Mouse (Mus musculus): ENCODE data around the gene Hexim2. TPM values are rescaled to one million over a fixed set of nuclear protein-coding genes. Genes with fewer than 3 reads are reported as not detected.
A peak's percentile ranks its signal among the peaks of the same experiment; 100 is the strongest.

Gene Hexim2
- polyA plus RNA-seq, 1 experiment from 2014 or later, result 3.4 TPM

- Histone ChIP-seq H3K4me1 (ENCODE audit: insufficient read depth) (peaks cover 21% of the 10 kb centered on the region), H3K4me3 (ENCODE audit: low read depth, low read length) (peak overlapping the region; percentile 63), H3K9me3 (ENCODE audit: low read length) (no peaks in the 10 kb centered on the region), H3K9ac (replicated peaks) (peak overlapping the region; percentile 78), H3K4me2 (ENCODE audit: low read depth, low read length) (peak overlapping the region; percentile 74), H3K27me3 (ENCODE audit: insufficient read depth, low read length) (peaks cover 28% of the 10 kb centered on the region), H3K36me3 (replicated peaks; ENCODE audit: insufficient read depth, low read length) (no peaks in the 10 kb centered on the region), H3K27ac (ENCODE audit: low read depth) (peak overlapping the region; percentile 59)
- 40% methylated on average over 6 of the region's 6 CpGs for WGBS (ENCODE audit: insufficient replicate concordance)
- DNase-seq, result no peak
- TF ChIP-seq EP300 (IDR thresholded peaks at IDR 0.05; ENCODE audit: low read depth) (no peak), CTCF (IDR thresholded peaks at IDR 0.05; ENCODE audit: low read depth) (no peak)
- no peak for ATAC-seq
These were observed 40.3 kb downstream of the Hexim2 start for GRCm38 (mm10) chr11:103172392-103173040.

- Histone ChIP-seq H3K4me1 (ENCODE audit: insufficient read depth) (peaks cover 21% of the 10 kb centered on the region), H3K9ac (replicated peaks) (no peak overlapping the region), H3K27ac (ENCODE audit: low read depth) (peak overlapping the region; percentile 84; the same call in 1 of the 2 replicates), H3K9me3 (ENCODE audit: low read length) (no peaks in the 10 kb centered on the region), H3K4me3 (ENCODE audit: low read depth, low read length) (peak overlapping the region; percentile 63), H3K27me3 (ENCODE audit: insufficient read depth, low read length) (peaks cover 28% of the 10 kb centered on the region), H3K4me2 (ENCODE audit: low read depth, low read length) (peak overlapping the region; percentile 74), H3K36me3 (replicated peaks; ENCODE audit: insufficient read depth, low read length) (no peaks in the 10 kb centered on the region)
- DNase-seq, result no peak
- ATAC-seq, result no peak
- WGBS (ENCODE audit: insufficient replicate concordance), result 64% methylated on average over 7 of the region's 7 CpGs
- no peak for TF ChIP-seq EP300 (IDR thresholded peaks at IDR 0.05; ENCODE audit: low read depth)
- no peak for TF ChIP-seq CTCF (IDR thresholded peaks at IDR 0.05; ENCODE audit: low read depth)
These were observed 41.0 kb downstream of the Hexim2 start for GRCm38 (mm10) chr11:103173041-103173770.

GRCm38 (mm10) chr11:103173771-103174344, 41.6 kb downstream of the Hexim2 start:
- Histone ChIP-seq H3K36me3 (replicated peaks; ENCODE audit: insufficient read depth, low read length) (no peaks in the 10 kb centered on the region), H3K4me3 (ENCODE audit: low read depth, low read length) (peak overlapping the region; percentile 63), H3K9me3 (ENCODE audit: low read length) (no peaks in the 10 kb centered on the region), H3K27me3 (ENCODE audit: insufficient read depth, low read length) (peaks cover 28% of the 10 kb centered on the region), H3K4me1 (ENCODE audit: insufficient read depth) (peaks cover 21% of the 10 kb centered on the region), H3K9ac (replicated peaks) (0 out of 2 replicates have a peak overlapping the region, but pooled peaks have one; percentile 34), H3K27ac (ENCODE audit: low read depth) (peak overlapping the region; percentile 84), H3K4me2 (ENCODE audit: low read depth, low read length) (peak overlapping the region; percentile 74)
- DNase-seq, result no peak
- no peak for TF ChIP-seq EP300 (IDR thresholded peaks at IDR 0.05; ENCODE audit: low read depth)
- TF ChIP-seq CTCF (IDR thresholded peaks at IDR 0.05; ENCODE audit: low read depth), result no peak
- 72% methylated on average over 11 of the region's 11 CpGs for WGBS (ENCODE audit: insufficient replicate concordance)
- no peak for ATAC-seq

GRCm38 (mm10) chr11:103174411-103174832, 42.2 kb downstream of the Hexim2 start:
- no peak for TF ChIP-seq EP300 (IDR thresholded peaks at IDR 0.05; ENCODE audit: low read depth)
- Histone ChIP-seq H3K27ac (ENCODE audit: low read depth) (peak overlapping the region; percentile 84), H3K27me3 (ENCODE audit: insufficient read depth, low read length) (peaks cover 24% of the 10 kb centered on the region), H3K4me1 (ENCODE audit: insufficient read depth) (peaks cover 21% of the 10 kb centered on the region), H3K36me3 (replicated peaks; ENCODE audit: insufficient read depth, low read length) (no peaks in the 10 kb centered on the region), H3K9ac (replicated peaks) (0 out of 2 replicates have a peak overlapping the region, but pooled peaks have one; percentile 34), H3K4me2 (ENCODE audit: low read depth, low read length) (peak overlapping the region; percentile 74), H3K4me3 (ENCODE audit: low read depth, low read length) (peak overlapping the region; percentile 63; the same call in 1 of the 2 replicates), H3K9me3 (ENCODE audit: low read length) (no peaks in the 10 kb centered on the region)
- ATAC-seq, result no peak
- DNase-seq, result no peak
- 26% methylated on average over 5 of the region's 5 CpGs for WGBS (ENCODE audit: insufficient replicate concordance)

- H3K4me2 ChIP-seq (ENCODE audit: low read depth, low read length), result peak overlapping the region; percentile 74
- no peaks in the 10 kb centered on the region for H3K9me3 ChIP-seq (ENCODE audit: low read length)
- H3K27me3 ChIP-seq (ENCODE audit: insufficient read depth, low read length), result peaks cover 19% of the 10 kb centered on the region
- 0 out of 2 replicates have a peak overlapping the region, but pooled peaks have one; percentile 8 for H3K9ac ChIP-seq (replicated peaks)
- WGBS (ENCODE audit: insufficient replicate concordance), result 19% methylated on average over 8 of the region's 8 CpGs
- peak overlapping the region; percentile 63; the same call in 1 of the 2 replicates for H3K4me3 ChIP-seq (ENCODE audit: low read depth, low read length)
- ATAC-seq (peak; percentile 65), DNase-seq (peak; percentile 78)
- TF ChIP-seq CTCF (IDR thresholded peaks at IDR 0.05; ENCODE audit: low read depth), result no peak
- TF ChIP-seq EP300 (IDR thresholded peaks at IDR 0.05; ENCODE audit: low read depth), result peak; percentile 24; the same call in 1 of the 2 replicates
- H3K4me1 ChIP-seq (ENCODE audit: insufficient read depth), result peaks cover 21% of the 10 kb centered on the region
- H3K36me3 ChIP-seq (replicated peaks; ENCODE audit: insufficient read depth, low read length), result no peaks in the 10 kb centered on the region; the same call in 1 of the 2 replicates
- H3K27ac ChIP-seq (ENCODE audit: low read depth), result peak overlapping the region; percentile 84
These were observed 42.7 kb downstream of the Hexim2 start for GRCm38 (mm10) chr11:103174891-103175391.

Measured in liver, postnatal 0 days (tissue).